8 mouse cellular contexts compared by ENCODE assay signal in genomic region chr15:88733834-88734571, GRCm38 (mm10). TPM values are rescaled to one million over a fixed set of nuclear protein-coding genes. Genes with fewer than 3 reads are reported as not detected.
DNase-seq lines count a peak whose midpoint lies in the region; ATAC-seq and TF ChIP-seq lines count a peak whose summit lies in the region.

Gene Brd1, minus strand, starts transcription at chr15:88734233.

- peak within 1 kb of the TSS; percentile 93 for H3K4me2 ChIP-seq in embryonic facial prominence, embryonic 12.5 days (replicated peaks)
- peak within 1 kb of the TSS; percentile 95 for H3K4me2 ChIP-seq in limb, embryonic 13.5 days (replicated peaks)
- H3K4me2 ChIP-seq in midbrain, embryonic 15.5 days, result peak within 1 kb of the TSS; percentile 79

- under 1% methylated on average over 96 of the region's 103 CpGs for WGBS in embryonic facial prominence, embryonic 12.5 days
- 15% methylated on average over 103 of the region's 103 CpGs for WGBS in kidney, adult 2 months
- under 1% methylated on average over 51 of the region's 103 CpGs for WGBS in limb, embryonic 13.5 days
- WGBS in midbrain, embryonic 15.5 days, result under 1% methylated on average over 59 of the region's 103 CpGs
- WGBS in spleen, adult 2 months, result 5% methylated on average over 103 of the region's 103 CpGs

- H3K9me3 ChIP-seq in embryonic facial prominence, embryonic 12.5 days, result no peaks in the 10 kb centered on the region
- H3K9me3 ChIP-seq in limb, embryonic 13.5 days, result no peaks in the 10 kb centered on the region
- no peaks in the 10 kb centered on the region for H3K9me3 ChIP-seq in midbrain, embryonic 15.5 days

- peaks cover 23% of the 10 kb centered on the region for H3K4me1 ChIP-seq in embryonic facial prominence, embryonic 12.5 days
- H3K4me1 ChIP-seq in kidney, adult 2 months (ENCODE audit: control insufficient read depth, insufficient read depth, low read length), result peaks cover 13% of the 10 kb centered on the region; the same call in 1 of the 2 replicates
- H3K4me1 ChIP-seq in limb, embryonic 13.5 days, result peaks cover 26% of the 10 kb centered on the region
- H3K4me1 ChIP-seq in midbrain, embryonic 15.5 days, result peaks cover 34% of the 10 kb centered on the region
- peaks cover 15% of the 10 kb centered on the region; the same call in 1 of the 2 replicates for H3K4me1 ChIP-seq in spleen, adult 2 months (ENCODE audit: control insufficient read depth, insufficient read depth, insufficient read length)

- peak within 1 kb of the TSS; percentile 91 for H3K27ac ChIP-seq in embryonic facial prominence, embryonic 12.5 days
- H3K27ac ChIP-seq in kidney, adult 2 months (ENCODE audit: insufficient read depth, low read depth, low read length), result peak within 1 kb of the TSS; percentile 42
- H3K27ac ChIP-seq in limb, embryonic 13.5 days, result peak within 1 kb of the TSS; percentile 85
- H3K27ac ChIP-seq in midbrain, embryonic 15.5 days, result peak within 1 kb of the TSS; percentile 88
- H3K27ac ChIP-seq in spleen, adult 2 months (ENCODE audit: insufficient read depth, low read length), result peak within 1 kb of the TSS; percentile 77

- H3K27me3 ChIP-seq in embryonic facial prominence, embryonic 12.5 days, result no peaks in the 10 kb centered on the region
- no peaks in the 10 kb centered on the region for H3K27me3 ChIP-seq in kidney, adult 2 months (replicated peaks; ENCODE audit: control insufficient read depth, insufficient read depth, low read length)
- no peaks in the 10 kb centered on the region for H3K27me3 ChIP-seq in limb, embryonic 13.5 days
- H3K27me3 ChIP-seq in midbrain, embryonic 15.5 days (replicated peaks), result no peaks in the 10 kb centered on the region
- no peaks in the 10 kb centered on the region for H3K27me3 ChIP-seq in spleen, adult 2 months (ENCODE audit: control insufficient read depth, insufficient read depth, low read length)

- ATAC-seq in embryonic facial prominence, embryonic 12.5 days (ENCODE audit: insufficient number of reproducible peaks, insufficient read depth, low FRiP score, low TSS enrichment), result peak; percentile 78
- peak; percentile 86 for ATAC-seq in limb, embryonic 13.5 days (ENCODE audit: low FRiP score, low read depth)
- peak; percentile 89 for ATAC-seq in midbrain, embryonic 15.5 days (replicated peaks)

- no peak for TF ChIP-seq CTCF in kidney, adult 2 months (conservative IDR thresholded peaks at IDR 0.05; ENCODE audit: insufficient read depth, insufficient read length, low read depth, low read length)
- no peak for TF ChIP-seq CTCF in spleen, adult 2 months (IDR thresholded peaks at IDR 0.05; ENCODE audit: extremely low read depth, insufficient read depth, insufficient read length, insufficient replicate concordance)

- TF ChIP-seq POLR2A in kidney, adult 2 months (IDR thresholded peaks at IDR 0.05; ENCODE audit: low read depth, low read length), result peak; percentile 79
- TF ChIP-seq POLR2A in spleen, adult 2 months (IDR thresholded peaks at IDR 0.05; ENCODE audit: low read depth, low read length), result peak; percentile 52; the same call in 1 of the 2 replicates

- peak; percentile 78 for DNase-seq in layer of hippocampus, adult 11-12 months (ENCODE audit: low spot score)
- DNase-seq in layer of hippocampus, adult 9-10 months (ENCODE audit: low spot score), result no peak
- DNase-seq in heart, adult 18-20 months, result peak; percentile 89 to 91
- peak; percentile 86 for DNase-seq in kidney, adult 2 months
- peak in 1 of 2 experiments; percentile 77 for DNase-seq in spleen, adult 2 months (ENCODE audit: low read depth in 1 of 2, low spot score in 2 of 2)

- H3K4me3 ChIP-seq in embryonic facial prominence, embryonic 12.5 days, result peak within 1 kb of the TSS; percentile 99
- peak within 1 kb of the TSS; percentile 89 for H3K4me3 ChIP-seq in kidney, adult 2 months (ENCODE audit: insufficient read depth, low read depth, low read length)
- H3K4me3 ChIP-seq in limb, embryonic 13.5 days, result peak within 1 kb of the TSS; percentile 100
- peak within 1 kb of the TSS; percentile 96 for H3K4me3 ChIP-seq in midbrain, embryonic 15.5 days
- H3K4me3 ChIP-seq in spleen, adult 2 months (ENCODE audit: extremely low read depth, insufficient read depth, insufficient read length), result peak within 1 kb of the TSS; percentile 94

- H3K36me3 ChIP-seq in embryonic facial prominence, embryonic 12.5 days, result peaks cover 18% of the 10 kb centered on the region
- H3K36me3 ChIP-seq in kidney, adult 2 months (ENCODE audit: control insufficient read depth, insufficient read depth, low read length), result peaks cover 2% of the 10 kb centered on the region; the same call in 1 of the 2 replicates
- peaks cover 15% of the 10 kb centered on the region for H3K36me3 ChIP-seq in limb, embryonic 13.5 days
- H3K36me3 ChIP-seq in midbrain, embryonic 15.5 days (replicated peaks), result peaks cover 9% of the 10 kb centered on the region
- H3K36me3 ChIP-seq in spleen, adult 2 months (ENCODE audit: control insufficient read depth, insufficient read depth, low read length), result peaks cover 13% of the 10 kb centered on the region

- H3K9ac ChIP-seq in embryonic facial prominence, embryonic 12.5 days, result peak within 1 kb of the TSS; percentile 100
- H3K9ac ChIP-seq in limb, embryonic 13.5 days, result peak within 1 kb of the TSS; percentile 100
- H3K9ac ChIP-seq in midbrain, embryonic 15.5 days, result peak within 1 kb of the TSS; percentile 94

RNA-seq across cellular contexts. Expression of gene Brd1, which starts in this region (rescaled TPM):
- polyA plus RNA-seq in embryonic facial prominence, embryonic 12.5 days (2016; fragmentation: Nextera tagmentation; extraction: Ambion mirVana), result 23.9 and 24.4 TPM in 2 replicates
- total RNA-seq in heart, adult 18-20 months (2021), result 10 to 100 TPM; 26.6 to 29.7 TPM
- 11.0 and 11.6 TPM in 2 replicates for polyA plus RNA-seq in kidney, adult 2 months (2012; rRNA removed)
- 24.5 and 25.6 TPM in 2 replicates for polyA plus RNA-seq in limb, embryonic 13.5 days (2015; fragmentation: Nextera tagmentation; extraction: Ambion mirVana)
- 20.8 and 21.1 TPM in 2 replicates for polyA plus RNA-seq in midbrain, embryonic 15.5 days (2015; fragmentation: Nextera tagmentation; extraction: Ambion mirVana)
- polyA plus RNA-seq in spleen, adult 2 months (2012; rRNA removed), result 12.6 and 13.2 TPM in 2 replicates
